Mouse (Mus musculus) thymus, postnatal 25 days (tissue): ENCODE results near the gene Cxcl1.
"Not testable (repeated sequence)": the region's sequence is repeated elsewhere in the genome, so short reads cannot be mapped to it uniquely, and the experiment has no call there.

Experiments
- DNase-seq: peaks from one replicate; pipeline ENCODE4 v3.0.0; 2022

The Cxcl1 gene

GRCm38 (mm10) chr5:90890519-90891463 lies at the start of gene Cxcl1:
Gene Cxcl1 (plus strand): TSS chr5:90891241.
- DNase-seq: no peak

- no peak for DNase-seq
Measured at GRCm38 (mm10) chr5:90843891-90844290, 47.1 kb upstream of the Cxcl1 start.

- DNase-seq: not testable (repeated sequence)
Measured at GRCm38 (mm10) chr5:90850096-90850495, 40.9 kb upstream of the Cxcl1 start.

- DNase-seq: not testable (repeated sequence)
Measured at GRCm38 (mm10) chr5:90851391-90851790, 39.6 kb upstream of the Cxcl1 start.

GRCm38 (mm10) chr5:90853206-90853605 lies 37.8 kb upstream of the Cxcl1 start:
- DNase-seq: no peak

GRCm38 (mm10) chr5:90855308-90856230 lies 35.5 kb upstream of the Cxcl1 start:
- DNase-seq: no peak

GRCm38 (mm10) chr5:90857463-90857862 lies 33.6 kb upstream of the Cxcl1 start:
- no peak for DNase-seq

GRCm38 (mm10) chr5:90858429-90858828 lies 32.6 kb upstream of the Cxcl1 start:
- no peak for DNase-seq

GRCm38 (mm10) chr5:90859031-90859430 lies 32.0 kb upstream of the Cxcl1 start:
- DNase-seq: no peak

- DNase-seq: no peak
Measured at GRCm38 (mm10) chr5:90861876-90862375, 29.1 kb upstream of the Cxcl1 start.

GRCm38 (mm10) chr5:90866770-90867169 lies 24.3 kb upstream of the Cxcl1 start:
- DNase-seq: no peak

- DNase-seq: no peak
Measured at GRCm38 (mm10) chr5:90872377-90872776, 18.7 kb upstream of the Cxcl1 start.

- DNase-seq: no peak
Measured at GRCm38 (mm10) chr5:90876045-90876444, 15.0 kb upstream of the Cxcl1 start.

- no peak for DNase-seq
Measured at GRCm38 (mm10) chr5:90876471-90877172, 14.4 kb upstream of the Cxcl1 start.

GRCm38 (mm10) chr5:90877173-90877512 lies 13.9 kb upstream of the Cxcl1 start:
- no peak for DNase-seq

- no peak for DNase-seq
Measured at GRCm38 (mm10) chr5:90879307-90880014, 11.6 kb upstream of the Cxcl1 start.

- DNase-seq: no peak
Measured at GRCm38 (mm10) chr5:90880335-90880850, 10.6 kb upstream of the Cxcl1 start.

GRCm38 (mm10) chr5:90881021-90881420 lies 10.0 kb upstream of the Cxcl1 start:
- DNase-seq: no peak

GRCm38 (mm10) chr5:90881682-90882081 lies 9.4 kb upstream of the Cxcl1 start:
- no peak for DNase-seq

- DNase-seq: no peak
Measured at GRCm38 (mm10) chr5:90882146-90882545, 8.9 kb upstream of the Cxcl1 start.

GRCm38 (mm10) chr5:90884628-90885242 lies 6.3 kb upstream of the Cxcl1 start:
- no peak for DNase-seq
